Mouse (Mus musculus): Measurements from ENCODE around the gene Knop1. TPM values are rescaled to one million over a fixed set of nuclear protein-coding genes. Genes with fewer than 3 reads are reported as not detected.
A peak's percentile ranks its signal among the peaks of the same experiment; 100 is the strongest.

Gene Knop1
- 13.0 TPM for polyA plus RNA-seq (2012; fragmentation: generic; extraction: Trizol)

- peak within 1 kb of the TSS; percentile 60 for H3ac ChIP-seq (ENCODE audit: control insufficient read depth, insufficient read length)
- H3K4me3 ChIP-seq: peak within 1 kb of the TSS; percentile 90
These were observed at the start of gene Knop1 for GRCm38 (mm10) chr7:118855877-118856304. Gene Knop1, minus strand, starts transcription at chr7:118856254.

GRCm38 (mm10) chr7:118904530-118904929 is 48.5 kb upstream of the Knop1 start:
- H3K79me2 ChIP-seq (ENCODE audit: control insufficient read depth, insufficient read depth): no peaks in the 10 kb centered on the region
- no peaks in the 10 kb centered on the region for H3K27me3 ChIP-seq (ENCODE audit: control insufficient read depth, insufficient read depth, insufficient read length)
- H3ac ChIP-seq (ENCODE audit: control insufficient read depth, insufficient read length): no peak overlapping the region
- no peak for TF ChIP-seq MAX (IDR thresholded peaks at IDR 0.05; ENCODE audit: low read depth)
- TF ChIP-seq TCF3 (IDR thresholded peaks at IDR 0.05; ENCODE audit: insufficient read length, low read depth): no peak
- TF ChIP-seq USF1 (IDR thresholded peaks at IDR 0.05; ENCODE audit: low read depth): no peak
- TF ChIP-seq E2F4 (IDR thresholded peaks at IDR 0.05; ENCODE audit: insufficient read depth): no peak
- no peak for TF ChIP-seq MYOD1 (IDR thresholded peaks at IDR 0.05; ENCODE audit: control insufficient read depth in 1 of 3, insufficient read length in 2 of 3, low read depth in 2 of 3)
- no peaks in the 10 kb centered on the region for H3K36me3 ChIP-seq (ENCODE audit: control insufficient read depth, insufficient read depth)
- no peak overlapping the region for H3K4me2 ChIP-seq (ENCODE audit: low read depth)
- H3K4me3 ChIP-seq: no peak overlapping the region

More at GRCm38 (mm10) chr7:118855877-118856304, at the start of gene Knop1:
- H3K79me2 ChIP-seq (ENCODE audit: control insufficient read depth, insufficient read depth): peaks cover 27% of the 10 kb centered on the region
- peak within 1 kb of the TSS; percentile 99 for H3K4me2 ChIP-seq (ENCODE audit: low read depth)
- peaks cover 10% of the 10 kb centered on the region for H3K36me3 ChIP-seq (ENCODE audit: control insufficient read depth, insufficient read depth)
- H3K27me3 ChIP-seq (ENCODE audit: control insufficient read depth, insufficient read depth, insufficient read length): no peaks in the 10 kb centered on the region
- TF ChIP-seq USF1 (IDR thresholded peaks at IDR 0.05; ENCODE audit: low read depth) (no peak), REST (IDR thresholded peaks at IDR 0.05; ENCODE audit: insufficient read depth, insufficient read length) (no peak), CEBPB (IDR thresholded peaks at IDR 0.05; ENCODE audit: insufficient read depth, poor library complexity, severe bottlenecking) (no peak), MAX (IDR thresholded peaks at IDR 0.05; ENCODE audit: low read depth) (no peak), MYOD1 (IDR thresholded peaks at IDR 0.05; ENCODE audit: control insufficient read depth in 1 of 3, insufficient read length in 2 of 3, low read depth in 2 of 3) (no peak), POLR2A (IDR thresholded peaks at IDR 0.05; ENCODE audit: insufficient read length, low read depth) (no peak), TCF12 (IDR thresholded peaks at IDR 0.05; ENCODE audit: insufficient read depth, poor library complexity, severe bottlenecking) (no peak), E2F4 (IDR thresholded peaks at IDR 0.05; ENCODE audit: insufficient read depth) (no peak), TCF3 (IDR thresholded peaks at IDR 0.05; ENCODE audit: insufficient read length, low read depth) (no peak), MYOG (IDR thresholded peaks at IDR 0.05; ENCODE audit: control insufficient read depth in 1 of 3, insufficient read depth in 1 of 3, insufficient read length in 2 of 3, low read depth in 2 of 3) (no peak), POLR2AphosphoS2 (IDR thresholded peaks at IDR 0.05; ENCODE audit: insufficient read length, low read depth) (no peak), SRF (IDR thresholded peaks at IDR 0.05; ENCODE audit: control insufficient read depth, insufficient read length, low read depth) (no peak)

- H3K27me3 ChIP-seq (ENCODE audit: control insufficient read depth, insufficient read depth, insufficient read length): no peaks in the 10 kb centered on the region
- no peaks in the 10 kb centered on the region for H3K79me2 ChIP-seq (ENCODE audit: control insufficient read depth, insufficient read depth)
- no peaks in the 10 kb centered on the region for H3K36me3 ChIP-seq (ENCODE audit: control insufficient read depth, insufficient read depth)
- H3K4me3 ChIP-seq: no peak overlapping the region
- H3ac ChIP-seq (ENCODE audit: control insufficient read depth, insufficient read length): no peak overlapping the region
- no peak overlapping the region for H3K4me2 ChIP-seq (ENCODE audit: low read depth)
- TF ChIP-seq MYOG (IDR thresholded peaks at IDR 0.05; ENCODE audit: control insufficient read depth in 1 of 3, insufficient read depth in 1 of 3, insufficient read length in 2 of 3, low read depth in 2 of 3) (no peak), TCF3 (IDR thresholded peaks at IDR 0.05; ENCODE audit: insufficient read length, low read depth) (no peak), MYOD1 (IDR thresholded peaks at IDR 0.05; ENCODE audit: control insufficient read depth in 1 of 3, insufficient read length in 2 of 3, low read depth in 2 of 3) (no peak), USF1 (IDR thresholded peaks at IDR 0.05; ENCODE audit: low read depth) (no peak), REST (IDR thresholded peaks at IDR 0.05; ENCODE audit: insufficient read depth, insufficient read length) (no peak), E2F4 (IDR thresholded peaks at IDR 0.05; ENCODE audit: insufficient read depth) (no peak)
These were observed 47.8 kb upstream of the Knop1 start for GRCm38 (mm10) chr7:118903879-118904278.

GRCm38 (mm10) chr7:118902944-118903343 is 46.9 kb upstream of the Knop1 start:
- no peaks in the 10 kb centered on the region for H3K79me2 ChIP-seq (ENCODE audit: control insufficient read depth, insufficient read depth)
- no peaks in the 10 kb centered on the region for H3K27me3 ChIP-seq (ENCODE audit: control insufficient read depth, insufficient read depth, insufficient read length)
- no peak overlapping the region for H3K4me2 ChIP-seq (ENCODE audit: low read depth)
- no peak overlapping the region for H3K4me3 ChIP-seq
- no peaks in the 10 kb centered on the region for H3K36me3 ChIP-seq (ENCODE audit: control insufficient read depth, insufficient read depth)
- TF ChIP-seq TCF12 (IDR thresholded peaks at IDR 0.05; ENCODE audit: insufficient read depth, poor library complexity, severe bottlenecking) (no peak), MAX (IDR thresholded peaks at IDR 0.05; ENCODE audit: low read depth) (no peak), CEBPB (IDR thresholded peaks at IDR 0.05; ENCODE audit: insufficient read depth, poor library complexity, severe bottlenecking) (no peak), TCF3 (IDR thresholded peaks at IDR 0.05; ENCODE audit: insufficient read length, low read depth) (no peak), MYOD1 (IDR thresholded peaks at IDR 0.05; ENCODE audit: control insufficient read depth in 1 of 3, insufficient read length in 2 of 3, low read depth in 2 of 3) (no peak), SRF (IDR thresholded peaks at IDR 0.05; ENCODE audit: control insufficient read depth, insufficient read length, low read depth) (no peak), POLR2AphosphoS2 (IDR thresholded peaks at IDR 0.05; ENCODE audit: insufficient read length, low read depth) (no peak)
- no peak overlapping the region for H3ac ChIP-seq (ENCODE audit: control insufficient read depth, insufficient read length)

GRCm38 (mm10) chr7:118900090-118900489 is 44.0 kb upstream of the Knop1 start:
- no peaks in the 10 kb centered on the region for H3K36me3 ChIP-seq (ENCODE audit: control insufficient read depth, insufficient read depth)
- H3K4me2 ChIP-seq (ENCODE audit: low read depth): no peak overlapping the region
- no peak overlapping the region for H3K4me3 ChIP-seq
- no peaks in the 10 kb centered on the region for H3K27me3 ChIP-seq (ENCODE audit: control insufficient read depth, insufficient read depth, insufficient read length)
- no peaks in the 10 kb centered on the region for H3K79me2 ChIP-seq (ENCODE audit: control insufficient read depth, insufficient read depth)
- TF ChIP-seq MAX (IDR thresholded peaks at IDR 0.05; ENCODE audit: low read depth): no peak
- TF ChIP-seq POLR2A (IDR thresholded peaks at IDR 0.05; ENCODE audit: insufficient read length, low read depth): no peak
- TF ChIP-seq POLR2AphosphoS2 (IDR thresholded peaks at IDR 0.05; ENCODE audit: insufficient read length, low read depth): no peak
- no peak for TF ChIP-seq E2F4 (IDR thresholded peaks at IDR 0.05; ENCODE audit: insufficient read depth)
- no peak for TF ChIP-seq MYOD1 (IDR thresholded peaks at IDR 0.05; ENCODE audit: control insufficient read depth in 1 of 3, insufficient read length in 2 of 3, low read depth in 2 of 3)
- TF ChIP-seq USF1 (IDR thresholded peaks at IDR 0.05; ENCODE audit: low read depth): no peak
- no peak for TF ChIP-seq REST (IDR thresholded peaks at IDR 0.05; ENCODE audit: insufficient read depth, insufficient read length)
- no peak for TF ChIP-seq TCF12 (IDR thresholded peaks at IDR 0.05; ENCODE audit: insufficient read depth, poor library complexity, severe bottlenecking)
- no peak overlapping the region for H3ac ChIP-seq (ENCODE audit: control insufficient read depth, insufficient read length)

All from myocyte (in vitro differentiated cells).